Mouse (Mus musculus): ENCODE data around the gene Slit1. TPM values are rescaled to one million over a fixed set of nuclear protein-coding genes. Genes with fewer than 3 reads are reported as not detected.

Gene Slit1
- polyA plus RNA-seq, 1 experiment: 0.94 TPM

- TF ChIP-seq CTCF (IDR thresholded peaks at IDR 0.05; ENCODE audit: borderline replicate concordance, control insufficient read depth, extremely low read depth, insufficient read depth, low read length, poor library complexity): no peak
- Histone ChIP-seq H3K36me3 (ENCODE audit: control insufficient read depth, insufficient read depth, low read length) (no peaks in the 10 kb centered on the region), H3K4me3 (ENCODE audit: control insufficient read depth, insufficient read depth, low read length) (no peak overlapping the region), H3K27me3 (ENCODE audit: control insufficient read depth, insufficient read depth, low read length) (no peaks in the 10 kb centered on the region), H3K4me1 (replicated peaks; ENCODE audit: control insufficient read depth, insufficient read depth, low read length) (peaks cover 8% of the 10 kb centered on the region; the same call in 1 of the 2 replicates), H3K27ac (ENCODE audit: control insufficient read depth, insufficient read depth, low read length) (no peak overlapping the region)
- 70% methylated on average over 6 of the region's 6 CpGs for WGBS
- DNase-seq: no peak
Observed at GRCm38 (mm10) chr19:41611683-41612082, 131.8 kb downstream of the Slit1 start.

DNA sequence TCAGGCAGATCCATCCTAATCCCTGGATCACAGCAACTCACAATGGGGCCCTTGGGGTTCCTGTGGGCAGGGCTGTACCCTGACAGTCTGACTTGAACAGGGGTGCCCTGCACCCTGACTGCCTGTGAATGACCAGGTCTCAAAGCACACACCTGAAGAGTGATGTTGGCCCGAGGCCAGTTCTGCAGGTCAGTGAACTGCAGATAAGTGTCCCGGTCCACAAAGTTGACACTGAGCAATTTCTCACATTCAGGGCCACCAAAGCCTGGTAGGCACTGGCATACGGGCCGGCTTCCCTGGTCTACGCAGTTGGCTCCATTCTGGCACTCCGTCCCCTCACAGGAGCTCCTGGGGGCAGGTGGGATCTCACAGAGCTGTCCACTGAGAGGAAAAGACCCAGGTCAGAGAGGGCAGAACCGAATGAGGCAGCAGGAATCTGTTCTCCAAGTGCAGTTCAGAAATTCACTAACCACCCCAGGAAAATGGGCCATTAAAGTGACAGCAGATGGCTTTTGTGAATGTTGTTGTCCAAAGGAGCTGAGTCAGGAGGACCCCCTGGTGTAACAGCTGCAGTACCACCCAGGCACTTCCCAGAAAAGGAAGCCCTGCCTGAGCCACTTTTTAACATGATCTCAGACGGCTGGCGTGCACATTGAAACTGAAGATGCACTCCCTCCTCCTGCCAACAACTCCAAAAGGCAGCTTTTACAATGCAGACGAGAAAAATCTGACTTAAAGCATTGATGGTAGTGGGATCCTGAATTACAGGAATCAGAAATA is 137.1 kb downstream of the Slit1 start:
- H3K36me3 ChIP-seq (ENCODE audit: control insufficient read depth, insufficient read depth, low read length): no peaks in the 10 kb centered on the region
- no peaks in the 10 kb centered on the region for H3K27me3 ChIP-seq (ENCODE audit: control insufficient read depth, insufficient read depth, low read length)
- no peak overlapping the region for H3K4me3 ChIP-seq (ENCODE audit: control insufficient read depth, insufficient read depth, low read length)
- no peak for TF ChIP-seq CTCF (IDR thresholded peaks at IDR 0.05; ENCODE audit: borderline replicate concordance, control insufficient read depth, extremely low read depth, insufficient read depth, low read length, poor library complexity)
- no peak for TF ChIP-seq POLR2A (IDR thresholded peaks at IDR 0.05; ENCODE audit: control insufficient read depth, extremely low read depth, insufficient read depth, low read length, poor library complexity)
- 79% methylated on average over 10 of the region's 10 CpGs for WGBS
- no peak for DNase-seq
- H3K4me1 ChIP-seq (replicated peaks; ENCODE audit: control insufficient read depth, insufficient read depth, low read length): no peaks in the 10 kb centered on the region
- no peak overlapping the region for H3K27ac ChIP-seq (ENCODE audit: control insufficient read depth, insufficient read depth, low read length)

DNA sequence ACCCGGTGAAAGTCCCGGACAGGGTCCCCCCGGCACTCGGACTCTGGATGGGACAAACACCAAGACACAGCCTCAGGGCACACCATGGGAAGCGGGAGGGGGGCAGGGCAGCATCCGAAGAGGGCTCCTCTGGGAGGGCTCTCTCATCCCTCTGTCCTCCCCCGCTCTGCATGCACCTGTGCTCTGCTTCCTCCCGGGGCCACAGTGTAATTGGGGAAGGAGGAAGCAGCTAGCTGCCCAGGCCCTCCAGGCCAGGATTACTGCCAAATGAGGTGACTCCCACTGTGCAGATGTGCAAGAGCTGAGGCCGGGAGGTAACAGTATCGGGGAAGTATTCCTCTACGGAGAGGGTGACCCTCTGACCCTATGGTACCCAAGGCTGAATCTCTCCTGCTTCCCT is 142.8 kb downstream of the Slit1 start:
- no peak overlapping the region for H3K4me3 ChIP-seq (ENCODE audit: control insufficient read depth, insufficient read depth, low read length)
- no peak for TF ChIP-seq CTCF (IDR thresholded peaks at IDR 0.05; ENCODE audit: borderline replicate concordance, control insufficient read depth, extremely low read depth, insufficient read depth, low read length, poor library complexity)
- no peaks in the 10 kb centered on the region for H3K36me3 ChIP-seq (ENCODE audit: control insufficient read depth, insufficient read depth, low read length)
- no peak for DNase-seq
- no peaks in the 10 kb centered on the region for H3K27me3 ChIP-seq (ENCODE audit: control insufficient read depth, insufficient read depth, low read length)
- no peak overlapping the region for H3K27ac ChIP-seq (ENCODE audit: control insufficient read depth, insufficient read depth, low read length)
- H3K4me1 ChIP-seq (replicated peaks; ENCODE audit: control insufficient read depth, insufficient read depth, low read length): peaks cover 15% of the 10 kb centered on the region
- WGBS: 29% methylated on average over 11 of the region's 11 CpGs

GRCm38 (mm10) chr19:41597170-41597894 is 146.1 kb downstream of the Slit1 start:
- H3K4me3 ChIP-seq (ENCODE audit: control insufficient read depth, insufficient read depth, low read length): no peak overlapping the region
- no peak for TF ChIP-seq CTCF (IDR thresholded peaks at IDR 0.05; ENCODE audit: borderline replicate concordance, control insufficient read depth, extremely low read depth, insufficient read depth, low read length, poor library complexity)
- TF ChIP-seq POLR2A (IDR thresholded peaks at IDR 0.05; ENCODE audit: control insufficient read depth, extremely low read depth, insufficient read depth, low read length, poor library complexity): no peak
- no peak overlapping the region for H3K27ac ChIP-seq (ENCODE audit: control insufficient read depth, insufficient read depth, low read length)

DNA sequence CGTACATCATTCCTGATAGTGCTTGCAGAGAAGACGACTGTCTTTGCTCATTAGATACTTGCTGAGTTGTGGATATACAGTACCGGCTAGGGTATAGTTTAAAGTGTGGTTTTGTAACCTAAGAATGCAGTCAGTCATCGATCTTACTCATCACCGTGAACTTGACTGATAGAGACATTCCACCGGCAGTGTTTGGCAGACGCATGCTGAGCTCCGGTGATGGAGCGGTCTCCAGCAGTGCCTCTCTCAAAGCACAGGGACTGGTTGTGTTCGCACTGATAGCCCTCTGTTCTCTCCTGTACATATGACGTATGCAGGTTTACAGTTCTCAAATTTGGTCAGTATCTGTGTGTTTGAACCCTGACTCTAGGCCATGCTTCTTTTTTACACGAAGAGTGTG is 151.7 kb downstream of the Slit1 start:
- DNase-seq: no peak
- H3K4me1 ChIP-seq (replicated peaks; ENCODE audit: control insufficient read depth, insufficient read depth, low read length): peaks cover under 1% of the 10 kb centered on the region
- H3K36me3 ChIP-seq (ENCODE audit: control insufficient read depth, insufficient read depth, low read length): no peaks in the 10 kb centered on the region
- H3K27ac ChIP-seq (ENCODE audit: control insufficient read depth, insufficient read depth, low read length): no peak overlapping the region
- 91% methylated on average over 12 of the region's 12 CpGs for WGBS
- no peaks in the 10 kb centered on the region for H3K27me3 ChIP-seq (ENCODE audit: control insufficient read depth, insufficient read depth, low read length)
- TF ChIP-seq POLR2A (IDR thresholded peaks at IDR 0.05; ENCODE audit: control insufficient read depth, extremely low read depth, insufficient read depth, low read length, poor library complexity) (no peak), CTCF (IDR thresholded peaks at IDR 0.05; ENCODE audit: borderline replicate concordance, control insufficient read depth, extremely low read depth, insufficient read depth, low read length, poor library complexity) (no peak)
- H3K4me3 ChIP-seq (ENCODE audit: control insufficient read depth, insufficient read depth, low read length): no peak overlapping the region

More at GRCm38 (mm10) chr19:41597170-41597894, 146.1 kb downstream of the Slit1 start:
- peak; percentile 15 for DNase-seq
- H3K4me1 ChIP-seq (replicated peaks; ENCODE audit: control insufficient read depth, insufficient read depth, low read length): peaks cover 15% of the 10 kb centered on the region
- H3K36me3 ChIP-seq (ENCODE audit: control insufficient read depth, insufficient read depth, low read length): no peaks in the 10 kb centered on the region
- 13% methylated on average over 6 of the region's 6 CpGs for WGBS
- H3K27me3 ChIP-seq (ENCODE audit: control insufficient read depth, insufficient read depth, low read length): no peaks in the 10 kb centered on the region

- H3K36me3 ChIP-seq (ENCODE audit: control insufficient read depth, insufficient read depth, low read length): no peaks in the 10 kb centered on the region
- no peak overlapping the region for H3K27ac ChIP-seq (ENCODE audit: control insufficient read depth, insufficient read depth, low read length)
- no peaks in the 10 kb centered on the region for H3K4me1 ChIP-seq (replicated peaks; ENCODE audit: control insufficient read depth, insufficient read depth, low read length)
- H3K4me3 ChIP-seq (ENCODE audit: control insufficient read depth, insufficient read depth, low read length): no peak overlapping the region
- 94% methylated on average over 8 of the region's 8 CpGs for WGBS
- no peaks in the 10 kb centered on the region for H3K27me3 ChIP-seq (ENCODE audit: control insufficient read depth, insufficient read depth, low read length)
- DNase-seq: no peak
- TF ChIP-seq CTCF (IDR thresholded peaks at IDR 0.05; ENCODE audit: borderline replicate concordance, control insufficient read depth, extremely low read depth, insufficient read depth, low read length, poor library complexity) (no peak), POLR2A (IDR thresholded peaks at IDR 0.05; ENCODE audit: control insufficient read depth, extremely low read depth, insufficient read depth, low read length, poor library complexity) (no peak)
Observed at GRCm38 (mm10) chr19:41589681-41590080, 153.8 kb downstream of the Slit1 start.
